Mouse (Mus musculus) spleen, postnatal 36 days (tissue): ENCODE data around the gene Wbp1.

Source experiments
- DNase-seq, 2 experiments: peaks; one replicate each; pipeline ENCODE4 v3.0.0; 2022; ENCODE audit warnings: low spot score in 2 of 2, mixed read lengths in 1 of 2

Gene Wbp1

GRCm38 (mm10) chr6:83084477-83084876, 36.9 kb downstream of the Wbp1 start:
- no peak for DNase-seq

GRCm38 (mm10) chr6:83083497-83083896, 37.9 kb downstream of the Wbp1 start:
- no peak for DNase-seq

GRCm38 (mm10) chr6:83080210-83080609, 41.1 kb downstream of the Wbp1 start:
- DNase-seq: no peak

GRCm38 (mm10) chr6:83078324-83078858, 43.0 kb downstream of the Wbp1 start:
- DNase-seq: peak; percentile 97 to 99

DNA sequence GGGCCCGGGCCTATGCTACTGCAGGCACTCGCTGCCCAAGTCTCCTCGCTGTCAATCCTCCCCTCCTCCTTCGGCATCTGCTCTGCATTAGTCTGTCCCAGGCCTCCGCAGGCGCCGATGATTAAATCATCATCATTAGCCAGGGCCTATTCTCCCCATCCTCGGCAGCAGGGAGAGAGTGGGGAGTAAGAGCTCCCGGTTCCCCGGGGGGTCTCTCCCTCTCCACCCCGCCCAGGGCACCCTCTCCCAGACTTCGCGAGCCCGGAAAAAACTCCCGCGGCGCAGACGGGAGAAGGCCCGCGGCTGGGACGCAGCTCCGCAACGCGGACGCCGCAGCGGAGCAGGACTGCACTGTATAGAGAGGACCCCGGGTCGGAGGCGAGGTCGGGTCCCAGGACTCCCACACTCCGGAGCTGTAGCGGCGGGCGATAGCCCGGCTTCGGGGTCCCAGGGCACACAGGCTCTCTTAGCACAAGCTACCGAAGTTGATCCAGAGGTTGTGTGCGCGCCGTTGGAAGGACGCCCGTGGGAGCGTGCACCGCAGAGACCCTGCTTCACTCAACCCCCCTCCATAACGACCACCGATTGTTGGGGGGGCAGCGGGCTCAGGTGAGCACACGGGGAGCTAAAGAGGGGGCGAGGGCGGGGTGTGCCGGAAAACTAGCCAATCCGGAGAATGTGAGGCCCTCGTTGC, 43.6 kb downstream of the Wbp1 start, which contains the start of gene Pcgf1:
TSS of gene Pcgf1 (plus strand) at position 240 of the 694 bp plus-strand sequence.
- DNase-seq: peak in 1 of 2 experiments; percentile 28

DNA sequence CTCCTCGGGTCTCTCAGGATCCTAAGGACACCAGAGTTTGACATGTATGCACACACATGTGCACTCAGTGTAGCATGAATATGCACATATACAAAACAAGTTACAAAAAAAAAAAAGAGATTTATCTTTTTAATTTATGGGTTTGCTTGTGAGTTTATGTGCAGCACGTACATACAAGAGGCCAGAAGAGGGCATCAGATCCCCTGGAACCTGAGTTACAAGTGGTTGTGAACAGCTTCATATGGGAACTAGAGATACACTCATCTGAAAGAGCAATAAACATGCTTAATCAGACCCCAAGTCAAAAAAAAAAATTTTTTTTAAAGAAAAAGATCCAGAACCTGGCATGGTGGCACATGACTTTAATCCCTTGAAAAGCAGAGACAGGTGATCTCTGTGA, 46.4 kb downstream of the Wbp1 start:
- peak in 1 of 2 experiments; percentile 29 for DNase-seq

- no peak for DNase-seq
Observed at GRCm38 (mm10) chr6:83071220-83071619, 50.1 kb downstream of the Wbp1 start.

GRCm38 (mm10) chr6:83070311-83071219, 50.8 kb downstream of the Wbp1 start:
- no peak for DNase-seq

GRCm38 (mm10) chr6:83070247-83070310, 51.3 kb downstream of the Wbp1 start, which contains the start of gene Tlx2:
Tlx2 (minus strand) TSS chr6:83070293.
- no peak for DNase-seq

GRCm38 (mm10) chr6:83069488-83070246, 51.7 kb downstream of the Wbp1 start:
- no peak for DNase-seq
